Mouse (Mus musculus) embryonic facial prominence, embryonic 14.5 days (tissue): ENCODE results near the gene Chst4. TPM values are rescaled to one million over a fixed set of nuclear protein-coding genes. Genes with fewer than 3 reads are reported as not detected.
"Not testable (repeated sequence)": the region's sequence is repeated elsewhere in the genome, so short reads cannot be mapped to it uniquely, and the experiment has no call there.

Source experiments
- ATAC-seq: fragments of 200-750 bp; cut with Nextera tagmentation; 2 replicates; pipeline ENCODE4 v1.8.0; 2017; ENCODE audit warnings: low read depth, moderate number of reproducible peaks, moderate TSS enrichment
- DNase-seq: peaks from one replicate; pipeline ENCODE4 v3.0.0-alpha.2; 2015; ENCODE audit warnings: low spot score
- H3K27ac ChIP-seq: fragments of 300-500 bp; sonication (generic); replicated peaks from 2 replicates; pipeline ENCODE4 v1.5.1; 2014; ENCODE audit warnings: low read depth, mild to moderate bottlenecking, low read length, moderate library complexity
- H3K27me3 ChIP-seq: fragments of 300-500 bp; sonication (generic); replicated peaks from 2 replicates; pipeline ENCODE4 v1.6.1; 2014; ENCODE audit warnings: low read length; ENCODE audit not compliant: control insufficient read depth, insufficient read depth
- H3K36me3 ChIP-seq: fragments of 300-500 bp; sonication (generic); 2 replicates; pipeline ENCODE4 v1.6.1; 2014; ENCODE audit warnings: low read length, mixed read lengths; ENCODE audit not compliant: control insufficient read depth, insufficient read depth
- H3K4me1 ChIP-seq: fragments of 300-500 bp; sonication (generic); 2 replicates; pipeline ENCODE4 v1.6.1; 2014; ENCODE audit warnings: antibody characterized with exemption, low read length; ENCODE audit not compliant: control insufficient read depth, insufficient read depth
- H3K4me2 ChIP-seq: fragments of 300-500 bp; sonication (generic); 2 replicates; pipeline ENCODE4 v1.6.1; 2014; ENCODE audit warnings: low read depth, mild to moderate bottlenecking, low read length, moderate library complexity, mixed read lengths
- H3K4me3 ChIP-seq: fragments of 300-500 bp; sonication (generic); 2 replicates; pipeline ENCODE4 v1.5.1; 2014; ENCODE audit warnings: low read depth, mild to moderate bottlenecking, low read length
- H3K9ac ChIP-seq: fragments of 300-500 bp; sonication (generic); 2 replicates; pipeline ENCODE4 v1.6.1; 2014; ENCODE audit warnings: low read depth, mild to moderate bottlenecking, low read length, moderate library complexity, mixed read lengths
- H3K9me3 ChIP-seq: fragments of 300-500 bp; sonication (generic); 2 replicates; pipeline ENCODE4 v1.6.1; 2016; ENCODE audit warnings: low read length; ENCODE audit not compliant: control insufficient read depth
- WGBS: fragments of 180-500 bp; shearing (Covaris S2); extraction: QIAGEN DNeasy Blood & Tissue Kit; methylation state at CpG from one replicate; pipeline ENCODE4 v1.1.7; 2014; 5-methylcytosine and 5-hydroxymethylcytosine counted together
- polyA plus RNA-seq: library from polyadenylated mRNA; unstranded; fragments of >200 nt; fragmentation: Nextera tagmentation; extraction: Ambion mirVana; gene quantifications from 2 replicates; pipeline ENCODE4 v1.2.1, GENCODE M21; 2014

The Chst4 gene
- polyA plus RNA-seq, 1 experiment from 2014 or later: not detected

- WGBS: 83% methylated on average over 9 of the region's 9 CpGs
- no peak overlapping the region for H3K4me3 ChIP-seq
- H3K9me3 ChIP-seq: no peaks in the 10 kb centered on the region; the same call in 1 of the 2 replicates
- H3K27ac ChIP-seq: no peak overlapping the region
- H3K27me3 ChIP-seq: no peaks in the 10 kb centered on the region
- ATAC-seq (no peak), DNase-seq (no peak)
- no peak overlapping the region for H3K4me2 ChIP-seq
- no peak overlapping the region for H3K9ac ChIP-seq
- H3K4me1 ChIP-seq: no peaks in the 10 kb centered on the region
- H3K36me3 ChIP-seq: no peaks in the 10 kb centered on the region
Observed at GRCm38 (mm10) chr8:110064161-110064560, 24.6 kb upstream of the Chst4 start.

- Histone ChIP-seq H3K4me1 (no peaks in the 10 kb centered on the region), H3K9ac (no peak overlapping the region), H3K27ac (no peak overlapping the region), H3K4me3 (no peak overlapping the region), H3K4me2 (no peak overlapping the region), H3K9me3 (no peaks in the 10 kb centered on the region; the same call in 1 of the 2 replicates), H3K36me3 (no peaks in the 10 kb centered on the region), H3K27me3 (no peaks in the 10 kb centered on the region)
- ATAC-seq: no peak
- no peak for DNase-seq
- 76% methylated on average over 8 of the region's 8 CpGs for WGBS
Observed at GRCm38 (mm10) chr8:110058207-110058606, 18.7 kb upstream of the Chst4 start.

- DNase-seq: no peak
- H3K36me3 ChIP-seq: no peaks in the 10 kb centered on the region
- H3K4me3 ChIP-seq: no peak overlapping the region
- WGBS: 81% methylated on average over 6 of the region's 6 CpGs
- no peaks in the 10 kb centered on the region for H3K9me3 ChIP-seq
- no peaks in the 10 kb centered on the region for H3K4me1 ChIP-seq
- no peak overlapping the region for H3K4me2 ChIP-seq
- no peaks in the 10 kb centered on the region for H3K27me3 ChIP-seq
- ATAC-seq: no peak
- H3K27ac ChIP-seq: no peak overlapping the region
- no peak overlapping the region for H3K9ac ChIP-seq
Observed at GRCm38 (mm10) chr8:110051208-110051607, 11.7 kb upstream of the Chst4 start.

- Histone ChIP-seq H3K9me3 (no peaks in the 10 kb centered on the region), H3K9ac (no peak overlapping the region), H3K4me3 (no peak overlapping the region), H3K27ac (no peak overlapping the region), H3K36me3 (no peaks in the 10 kb centered on the region), H3K4me1 (no peaks in the 10 kb centered on the region), H3K27me3 (no peaks in the 10 kb centered on the region), H3K4me2 (no peak overlapping the region)
- DNase-seq: no peak
- no peak for ATAC-seq
- WGBS: 66% methylated on average over 4 of the region's 4 CpGs
Observed at GRCm38 (mm10) chr8:110040509-110040908, 969 bp upstream of the Chst4 start.

- no peaks in the 10 kb centered on the region for H3K4me1 ChIP-seq
- no peak for DNase-seq
- no peak overlapping the region for H3K4me2 ChIP-seq
- no peak overlapping the region for H3K4me3 ChIP-seq
- H3K9ac ChIP-seq: no peak overlapping the region
- no peaks in the 10 kb centered on the region for H3K36me3 ChIP-seq
- 23% methylated on average over 7 of the region's 7 CpGs for WGBS
- no peaks in the 10 kb centered on the region for H3K9me3 ChIP-seq
- H3K27ac ChIP-seq: no peak overlapping the region
- no peaks in the 10 kb centered on the region for H3K27me3 ChIP-seq
- no peak for ATAC-seq
Observed at GRCm38 (mm10) chr8:110039216-110039615, 324 bp downstream of the Chst4 start.

- DNase-seq (no peak), ATAC-seq (no peak)
- H3K4me2 ChIP-seq: no peak overlapping the region
- H3K4me1 ChIP-seq: no peaks in the 10 kb centered on the region
- no peaks in the 10 kb centered on the region for H3K9me3 ChIP-seq
- no peaks in the 10 kb centered on the region for H3K36me3 ChIP-seq
- H3K9ac ChIP-seq: no peak overlapping the region
- no peak overlapping the region for H3K4me3 ChIP-seq
- no peaks in the 10 kb centered on the region for H3K27me3 ChIP-seq
- WGBS: 73% methylated on average over 2 of the region's 2 CpGs
- H3K27ac ChIP-seq: no peak overlapping the region
Observed at GRCm38 (mm10) chr8:110036156-110036555, 3.4 kb downstream of the Chst4 start.

GRCm38 (mm10) chr8:110034331-110034730 is 5.2 kb downstream of the Chst4 start:
- DNase-seq: no peak
- Histone ChIP-seq H3K27ac (no peak overlapping the region), H3K4me2 (no peak overlapping the region), H3K9me3 (no peaks in the 10 kb centered on the region), H3K4me3 (no peak overlapping the region), H3K4me1 (no peaks in the 10 kb centered on the region), H3K9ac (no peak overlapping the region), H3K27me3 (no peaks in the 10 kb centered on the region), H3K36me3 (no peaks in the 10 kb centered on the region)
- 62% methylated on average over 4 of the region's 4 CpGs for WGBS
- no peak for ATAC-seq

GRCm38 (mm10) chr8:110033771-110034170 is 5.8 kb downstream of the Chst4 start:
- WGBS: 27% methylated on average over 8 of the region's 8 CpGs
- not testable (repeated sequence) for DNase-seq, H3K27me3 ChIP-seq, ATAC-seq, H3K9ac ChIP-seq, H3K27ac ChIP-seq, H3K9me3 ChIP-seq, H3K4me2 ChIP-seq, H3K4me3 ChIP-seq, H3K4me1 ChIP-seq, H3K36me3 ChIP-seq

GRCm38 (mm10) chr8:110022768-110023344 is 16.7 kb downstream of the Chst4 start:
- DNase-seq: no peak
- Histone ChIP-seq H3K27ac (no peak overlapping the region), H3K9me3 (no peaks in the 10 kb centered on the region), H3K4me2 (no peak overlapping the region), H3K27me3 (no peaks in the 10 kb centered on the region), H3K4me3 (no peak overlapping the region), H3K9ac (no peak overlapping the region), H3K36me3 (no peaks in the 10 kb centered on the region), H3K4me1 (no peaks in the 10 kb centered on the region)
- 90% methylated on average over 10 of the region's 10 CpGs for WGBS
- ATAC-seq: no peak
